In the genomic region with DNA sequence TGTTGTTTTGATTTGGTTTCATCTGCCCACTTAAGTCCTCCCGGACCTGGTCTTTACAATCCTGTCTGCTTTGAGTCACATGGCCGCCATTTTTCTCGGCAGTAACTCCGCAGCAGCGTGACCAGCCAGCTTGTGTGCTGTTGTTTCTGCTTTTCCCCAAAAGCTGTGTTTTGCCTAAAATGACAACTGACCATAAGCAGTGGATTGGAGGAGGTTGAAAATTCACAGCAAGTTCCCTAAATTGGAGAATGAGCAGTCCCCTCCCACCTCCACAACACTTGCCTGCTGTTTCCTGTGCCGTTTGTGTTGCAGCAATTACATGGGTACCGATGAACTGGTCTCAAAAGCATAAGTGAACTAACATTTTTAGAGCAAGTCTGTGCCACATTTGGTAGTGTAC, we compare ENCODE assay signal across 21 mouse cellular contexts. TPM values are rescaled to one million over a fixed set of nuclear protein-coding genes. Genes with fewer than 3 reads are reported as not detected.
DNase-seq lines count a peak whose midpoint lies in the region; ATAC-seq and TF ChIP-seq lines count a peak whose summit lies in the region.
"Had no signal": no experiment of that assay in that cellular context is flagged by ENCODE, and none has a peak within 500 bp of the region (broad histone marks: within the 10 kb centered on the region; RNA-seq: fewer than 3 reads in every experiment).

No protein-coding gene starts in this region.

- H3K4me2 ChIP-seq in liver, embryonic 11.5 days = 0 out of 2 replicates have a peak overlapping the region, but pooled peaks have one; percentile 6
- H3K4me2 ChIP-seq: embryonic facial prominence, embryonic 13.5 days; limb, embryonic 13.5 days; neural tube, embryonic 12.5 days had no signal

- H3K4me3 ChIP-seq in bone marrow, adult 2 months (replicated peaks; ENCODE audit: control insufficient read depth, low read depth, low read length) = peak overlapping the region; percentile 26
- no peak overlapping the region for H3K4me3 ChIP-seq in liver, embryonic 11.5 days (ENCODE audit: low read depth, low read length)
- H3K4me3 ChIP-seq: embryonic facial prominence, embryonic 13.5 days; forebrain, embryonic 10.5 days; limb, embryonic 13.5 days; neural tube, embryonic 12.5 days had no signal

- H3K27ac ChIP-seq in bone marrow, adult 2 months (ENCODE audit: control insufficient read depth, insufficient read depth, low read depth, low read length, poor library complexity) = no peak overlapping the region
- H3K27ac ChIP-seq in liver, embryonic 11.5 days (ENCODE audit: low read depth, low read length) = no peak overlapping the region
- H3K27ac ChIP-seq: embryonic facial prominence, embryonic 13.5 days; forebrain, embryonic 10.5 days; limb, embryonic 13.5 days; neural tube, embryonic 12.5 days had no signal

- no peak for ATAC-seq in liver, embryonic 11.5 days (replicated peaks; ENCODE audit: low FRiP score)
- peak; percentile 86 for ATAC-seq in monocyte, adult 5-6 weeks (replicated peaks; ENCODE audit: insufficient number of reproducible peaks, low FRiP score, low TSS enrichment, poor library complexity, severe bottlenecking)
- ATAC-seq: intestine, embryonic 16.5 days; lung, postnatal 0 days had no signal

- no peaks in the 10 kb centered on the region for H3K36me3 ChIP-seq in liver, embryonic 11.5 days (ENCODE audit: control insufficient read depth, insufficient read depth, low read length)
- H3K36me3 ChIP-seq: embryonic facial prominence, embryonic 13.5 days; forebrain, embryonic 10.5 days; limb, embryonic 13.5 days; neural tube, embryonic 12.5 days had no signal

- WGBS in bone marrow, adult 2 months = 4% methylated on average over 7 of the region's 7 CpGs
- 61% methylated on average over 7 of the region's 7 CpGs for WGBS in liver, embryonic 11.5 days

- no peak for TF ChIP-seq POLR2A in bone marrow, adult 2 months (IDR thresholded peaks at IDR 0.05; ENCODE audit: borderline replicate concordance, control insufficient read depth, low read depth, low read length)

- H3K9ac ChIP-seq in liver, embryonic 11.5 days (ENCODE audit: low read depth, low read length) = no peak overlapping the region
- H3K9ac ChIP-seq: embryonic facial prominence, embryonic 13.5 days; limb, embryonic 13.5 days; neural tube, embryonic 12.5 days had no signal

- peaks cover 1% of the 10 kb centered on the region; the same call in 1 of the 2 replicates for H3K4me1 ChIP-seq in bone marrow, adult 2 months (ENCODE audit: control insufficient read depth, insufficient read depth, low read length)
- no peaks in the 10 kb centered on the region for H3K4me1 ChIP-seq in liver, embryonic 11.5 days (replicated peaks; ENCODE audit: control insufficient read depth, insufficient read depth, low read length)
- H3K4me1 ChIP-seq: embryonic facial prominence, embryonic 13.5 days; forebrain, embryonic 10.5 days; limb, embryonic 13.5 days; neural tube, embryonic 12.5 days had no signal

- no peaks in the 10 kb centered on the region for H3K9me3 ChIP-seq in liver, embryonic 11.5 days (ENCODE audit: control insufficient read depth, low read length)
- H3K9me3 ChIP-seq: embryonic facial prominence, embryonic 13.5 days; forebrain, embryonic 10.5 days; limb, embryonic 13.5 days; neural tube, embryonic 12.5 days had no signal

- peak; percentile 30 to 48 for DNase-seq in frontal cortex, adult 2 months (ENCODE audit: extremely low spot score in 1 of 2, low spot score in 1 of 2)
- no peak for DNase-seq in frontal cortex, postnatal 10 days (ENCODE audit: low spot score in 2 of 2)
- no peak for DNase-seq in liver, embryonic 11.5 days (ENCODE audit: low spot score)
- DNase-seq in kidney, postnatal 36 days = no peak
- no peak for DNase-seq in kidney, postnatal 25 days
- DNase-seq in left cerebral cortex, adult 8-10 months (ENCODE audit: low spot score in 2 of 2) = no peak
- DNase-seq: adrenal gland, postnatal 10 days; cerebellum, postnatal 36 days; heart, postnatal 14 days; midbrain, embryonic 14.5 days had no signal

- no peaks in the 10 kb centered on the region for H3K27me3 ChIP-seq in liver, embryonic 11.5 days (replicated peaks; ENCODE audit: control insufficient read depth, insufficient read depth, low read length)
- H3K27me3 ChIP-seq: embryonic facial prominence, embryonic 13.5 days; limb, embryonic 13.5 days; neural tube, embryonic 12.5 days had no signal

- no peak for TF ChIP-seq CTCF in bone marrow, adult 2 months (IDR thresholded peaks at IDR 0.05; ENCODE audit: control insufficient read depth, insufficient read depth, low read length)

RNA-seq across cellular contexts. Expression of a gene that starts 47.7 kb away (rescaled TPM):
- 0.36 and 0.70 TPM in 2 replicates for polyA plus RNA-seq in frontal cortex, adult 2 months (2012; rRNA removed)
- not detected in 2 replicates for polyA plus RNA-seq in bone marrow, adult 2 months (2011; ENCODE audit: insufficient read depth, insufficient read length, low replicate concordance, missing spikeins)
- 0.22 and 0.29 TPM in 2 replicates for polyA plus RNA-seq in liver, embryonic 11.5 days (2014; fragmentation: Nextera tagmentation; extraction: Ambion mirVana)
- total RNA-seq in monocyte, adult 5-6 weeks (2017) = 0.58 TPM in 1 of 3 replicates, not detected in the others
- under 1 TPM; 0.28 to 0.53 (median 0.37) TPM for total RNA-seq in left cerebral cortex, adult 8-10 months (2022)
- total RNA-seq: adrenal gland, postnatal 10 days; ES-E14; gastrocnemius, adult 18-20 months; heart, adult 8-10 months had no signal

Comparison
In these comparisons a context has a peak if more than half of its experiments do, and no peak if none do; other contexts are left out.
1. DNase-seq: peak in frontal cortex, adult 2 months (2 of 2); none in frontal cortex, postnatal 10 days (0 of 2), liver, embryonic 11.5 days (single experiment), kidney, postnatal 36 days (0 of 2), kidney, postnatal 25 days (0 of 2) and left cerebral cortex, adult 8-10 months (0 of 2).